Mouse (Mus musculus) G1E (cell line): ENCODE results near the gene 3425401B19Rik.

Experiments
- CTCF ChIP-seq: IDR thresholded peaks from 2 replicates; pipeline ENCODE4 v1.5.1; 2012; ENCODE audit warnings: low read depth, low read length, inconsistent platforms, mixed read lengths
- GATA1 ChIP-seq: IDR thresholded peaks from 2 replicates; pipeline ENCODE4 v1.6.1; 2012; ENCODE audit warnings: borderline replicate concordance, low read length, inconsistent platforms, mixed read lengths
- GATA2 ChIP-seq: IDR thresholded peaks from 2 replicates; pipeline ENCODE4 v1.6.1; 2012; ENCODE audit warnings: low read depth, low read length, inconsistent platforms, borderline replicate concordance
- POLR2AphosphoS5 ChIP-seq: IDR thresholded peaks from 2 replicates; pipeline ENCODE4 v1.6.1; 2012; ENCODE audit warnings: low read depth, low read length, inconsistent platforms; ENCODE audit not compliant: insufficient replicate concordance
- TAL1 ChIP-seq: conservative IDR thresholded peaks from 2 replicates; pipeline ENCODE4 v1.6.1; 2012; ENCODE audit warnings: low read depth, low read length, inconsistent platforms, mixed read lengths

DNA sequence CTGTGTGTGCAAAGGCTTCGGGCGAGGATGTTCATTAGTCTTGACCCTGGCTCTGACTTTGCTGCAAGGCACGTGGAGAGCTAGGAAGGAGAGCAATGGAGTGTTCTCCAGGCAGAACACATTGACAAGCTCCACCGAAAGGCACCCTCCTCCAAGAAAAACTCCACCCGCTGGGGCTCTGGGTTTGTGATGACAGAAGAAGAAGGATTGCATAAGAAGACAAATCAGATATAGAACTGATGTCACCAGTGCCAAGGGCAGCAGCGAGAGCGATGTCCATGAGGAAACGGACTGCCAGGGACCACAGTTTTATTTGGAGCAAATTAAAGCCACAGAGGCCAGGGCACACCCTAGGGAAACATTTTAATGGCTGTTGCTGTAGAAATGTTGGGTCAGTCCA lies 12.7 kb upstream of the 3425401B19Rik start:
- TF ChIP-seq GATA1 (no peak), CTCF (no peak), TAL1 (no peak), POLR2AphosphoS5 (no peak), GATA2 (no peak)
